Mouse (Mus musculus): ENCODE measurements at regions not wholly inside any gene's neighbourhood (a gene's known extent, or its start where the extent isn't known, plus 50 kb on each side); places are given as distances from the start of the nearest gene placed in this dataset.

- ATAC-seq (ENCODE audit: insufficient number of reproducible peaks, low FRiP score, low TSS enrichment, low read depth) = no peak
- no peaks in the 10 kb centered on the region for H3K4me1 ChIP-seq
These were observed 381.8 kb downstream of the H2al1n start for GRCm38 (mm10) chrX:14592793-14593192.

GRCm38 (mm10) chrX:14596799-14597198 lies 385.9 kb downstream of the H2al1n start:
- no peak overlapping the region for H3K4me2 ChIP-seq (replicated peaks)
- H3K36me3 ChIP-seq = no peaks in the 10 kb centered on the region
- H3K4me3 ChIP-seq (replicated peaks) = no peak overlapping the region
- no peak overlapping the region for H3K9ac ChIP-seq
- no peaks in the 10 kb centered on the region for H3K9me3 ChIP-seq (replicated peaks)
- H3K27me3 ChIP-seq = no peaks in the 10 kb centered on the region
- no peaks in the 10 kb centered on the region for H3K4me1 ChIP-seq
- H3K27ac ChIP-seq (replicated peaks) = no peak overlapping the region
- no peak for ATAC-seq (ENCODE audit: insufficient number of reproducible peaks, low FRiP score, low TSS enrichment, low read depth)

More at GRCm38 (mm10) chrX:14592793-14593192, 381.8 kb downstream of the H2al1n start:
- H3K9me3 ChIP-seq (replicated peaks) = no peaks in the 10 kb centered on the region
- H3K4me2 ChIP-seq (replicated peaks) = no peak overlapping the region
- 37% methylated on average over 1 of the region's 1 CpGs for WGBS
- H3K4me3 ChIP-seq (replicated peaks) = no peak overlapping the region
- no peak overlapping the region for H3K9ac ChIP-seq
- H3K27ac ChIP-seq (replicated peaks) = no peak overlapping the region
- H3K27me3 ChIP-seq = no peaks in the 10 kb centered on the region
- H3K36me3 ChIP-seq = no peaks in the 10 kb centered on the region

GRCm38 (mm10) chrX:14601916-14602315 lies 391.0 kb downstream of the H2al1n start:
- 88% methylated on average over 2 of the region's 2 CpGs for WGBS
- no peak overlapping the region for H3K4me2 ChIP-seq (replicated peaks)
- no peaks in the 10 kb centered on the region for H3K4me1 ChIP-seq
- no peak for ATAC-seq (ENCODE audit: insufficient number of reproducible peaks, low FRiP score, low TSS enrichment, low read depth)
- no peaks in the 10 kb centered on the region for H3K36me3 ChIP-seq
- H3K4me3 ChIP-seq (replicated peaks) = no peak overlapping the region
- H3K9ac ChIP-seq = no peak overlapping the region
- no peaks in the 10 kb centered on the region for H3K27me3 ChIP-seq
- no peak overlapping the region for H3K27ac ChIP-seq (replicated peaks)
- no peaks in the 10 kb centered on the region for H3K9me3 ChIP-seq (replicated peaks)

- Histone ChIP-seq H3K27ac (replicated peaks) (no peak overlapping the region), H3K4me2 (replicated peaks) (no peak overlapping the region), H3K36me3 (no peaks in the 10 kb centered on the region), H3K9ac (no peak overlapping the region), H3K27me3 (no peaks in the 10 kb centered on the region), H3K9me3 (replicated peaks) (no peaks in the 10 kb centered on the region), H3K4me3 (replicated peaks) (no peak overlapping the region), H3K4me1 (no peaks in the 10 kb centered on the region)
- WGBS = 81% methylated on average over 1 of the region's 1 CpGs
- no peak for ATAC-seq (ENCODE audit: insufficient number of reproducible peaks, low FRiP score, low TSS enrichment, low read depth)
These were observed 398.2 kb downstream of the H2al1n start for GRCm38 (mm10) chrX:14609196-14609595.

DNA sequence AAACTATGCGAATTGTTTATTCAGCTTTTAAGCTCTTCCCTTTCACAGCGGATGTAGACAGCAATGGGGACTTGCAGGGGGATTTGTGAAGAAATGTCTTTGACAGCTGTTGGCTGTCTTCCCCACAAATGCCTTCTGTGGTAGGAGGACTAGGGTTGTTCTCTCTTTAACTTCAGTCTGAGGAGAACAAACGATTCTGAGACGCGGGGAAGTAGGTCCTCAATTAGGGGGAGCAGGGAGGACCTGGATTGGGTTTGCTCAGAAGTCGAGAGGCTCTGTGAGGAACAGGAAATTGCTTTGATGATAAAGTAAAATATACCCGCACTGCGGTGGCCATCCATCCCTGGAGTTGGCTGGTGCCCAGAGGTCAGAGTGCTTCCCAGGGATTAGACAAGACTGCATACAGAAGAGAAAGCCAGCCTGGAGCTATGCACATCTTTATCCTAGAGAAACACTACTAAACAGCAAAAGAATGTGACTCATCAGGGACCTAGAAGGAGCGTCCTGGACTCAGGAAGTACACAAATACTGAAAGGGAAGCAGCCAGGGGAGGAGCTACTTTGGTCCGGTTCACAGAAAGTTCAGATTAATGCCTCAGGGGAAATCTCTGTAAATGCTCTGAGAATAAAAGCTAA lies 417.4 kb downstream of the H2al1n start:
- no peak overlapping the region for H3K9ac ChIP-seq
- WGBS = 19% methylated on average over 10 of the region's 10 CpGs
- peak overlapping the region; percentile 6; the same call in 1 of the 2 replicates for H3K4me2 ChIP-seq (replicated peaks)
- no peak overlapping the region for H3K4me3 ChIP-seq (replicated peaks)
- H3K36me3 ChIP-seq = no peaks in the 10 kb centered on the region
- peak; percentile 76; the same call in 1 of the 2 replicates for ATAC-seq (ENCODE audit: insufficient number of reproducible peaks, low FRiP score, low TSS enrichment, low read depth)
- H3K27me3 ChIP-seq = no peaks in the 10 kb centered on the region
- peak overlapping the region; percentile 60; the same call in 1 of the 2 replicates for H3K27ac ChIP-seq (replicated peaks)
- H3K4me1 ChIP-seq = no peaks in the 10 kb centered on the region
- no peaks in the 10 kb centered on the region for H3K9me3 ChIP-seq (replicated peaks)

GRCm38 (mm10) chrX:14639378-14639777 lies 428.4 kb downstream of the H2al1n start:
- WGBS = 90% methylated on average over 3 of the region's 3 CpGs
- Histone ChIP-seq H3K4me2 (replicated peaks) (no peak overlapping the region), H3K9me3 (replicated peaks) (no peaks in the 10 kb centered on the region), H3K9ac (no peak overlapping the region), H3K4me3 (replicated peaks) (no peak overlapping the region), H3K27me3 (no peaks in the 10 kb centered on the region), H3K36me3 (no peaks in the 10 kb centered on the region), H3K27ac (replicated peaks) (no peak overlapping the region), H3K4me1 (no peaks in the 10 kb centered on the region)
- ATAC-seq (ENCODE audit: insufficient number of reproducible peaks, low FRiP score, low TSS enrichment, low read depth) = no peak

DNA sequence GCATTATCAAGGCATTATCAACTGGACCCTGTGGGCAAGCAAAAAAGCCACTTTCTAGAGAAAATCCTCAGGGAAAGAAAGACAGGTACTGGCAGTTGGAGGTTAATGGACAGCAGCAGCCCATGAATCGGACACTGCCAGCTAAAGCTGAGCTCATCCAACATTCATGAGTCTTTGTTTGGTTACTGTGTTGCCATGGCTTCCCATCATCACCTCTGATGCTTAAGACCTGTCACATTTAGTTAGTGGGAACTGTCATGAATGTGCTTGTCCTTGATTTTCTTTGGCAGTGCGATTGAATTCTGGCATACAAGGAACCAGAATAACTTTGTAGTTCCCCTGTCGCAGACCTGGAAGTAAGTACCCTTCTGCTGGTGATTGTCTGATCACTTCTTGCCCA lies 453.9 kb downstream of the H2al1n start:
- Histone ChIP-seq H3K27ac (replicated peaks) (no peak overlapping the region), H3K36me3 (no peaks in the 10 kb centered on the region), H3K4me2 (replicated peaks) (no peak overlapping the region), H3K9me3 (replicated peaks) (no peaks in the 10 kb centered on the region), H3K9ac (no peak overlapping the region), H3K27me3 (no peaks in the 10 kb centered on the region), H3K4me3 (replicated peaks) (no peak overlapping the region), H3K4me1 (no peaks in the 10 kb centered on the region)
- WGBS = 62% methylated on average over 3 of the region's 3 CpGs
- no peak for ATAC-seq (ENCODE audit: insufficient number of reproducible peaks, low FRiP score, low TSS enrichment, low read depth)

GRCm38 (mm10) chrX:14696375-14696774 lies 485.4 kb downstream of the H2al1n start:
- no peaks in the 10 kb centered on the region for H3K27me3 ChIP-seq
- H3K36me3 ChIP-seq = no peaks in the 10 kb centered on the region
- no peak overlapping the region for H3K4me3 ChIP-seq (replicated peaks)
- ATAC-seq (ENCODE audit: insufficient number of reproducible peaks, low FRiP score, low TSS enrichment, low read depth) = no peak
- no peak overlapping the region for H3K27ac ChIP-seq (replicated peaks)
- no peak overlapping the region for H3K9ac ChIP-seq
- no peak overlapping the region for H3K4me2 ChIP-seq (replicated peaks)
- no peaks in the 10 kb centered on the region for H3K4me1 ChIP-seq
- H3K9me3 ChIP-seq (replicated peaks) = no peaks in the 10 kb centered on the region
- WGBS = 86% methylated on average over 2 of the region's 2 CpGs

DNA sequence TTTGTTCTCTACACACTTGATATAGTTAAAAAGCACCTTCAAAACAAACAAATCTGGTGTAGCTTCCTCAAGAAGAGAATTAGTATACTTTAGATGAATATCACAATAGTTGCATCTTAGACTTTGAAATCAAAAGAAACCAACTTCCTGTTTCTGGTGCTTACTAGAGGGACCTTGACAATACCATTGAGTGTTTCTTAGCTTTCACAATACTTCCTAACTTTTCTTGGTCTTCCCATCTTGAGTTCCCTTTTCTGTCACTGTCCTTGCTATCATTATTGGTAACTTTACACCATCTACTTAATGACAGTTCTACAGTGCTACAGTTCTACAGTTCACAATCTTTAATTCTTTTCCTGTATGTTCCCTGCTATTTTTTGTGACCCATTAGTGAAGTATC lies 528.1 kb downstream of the H2al1n start:
- Histone ChIP-seq H3K9ac (no peak overlapping the region), H3K27me3 (no peaks in the 10 kb centered on the region), H3K4me2 (replicated peaks) (no peak overlapping the region), H3K36me3 (no peaks in the 10 kb centered on the region), H3K27ac (replicated peaks) (no peak overlapping the region), H3K9me3 (replicated peaks) (no peaks in the 10 kb centered on the region), H3K4me3 (replicated peaks) (no peak overlapping the region), H3K4me1 (no peaks in the 10 kb centered on the region)
- ATAC-seq (ENCODE audit: insufficient number of reproducible peaks, low FRiP score, low TSS enrichment, low read depth) = no peak

Data from embryonic facial prominence, embryonic 15.5 days (tissue).